Mouse (Mus musculus) B cell, adult 62 days (primary cell): ENCODE results near the gene Trpm7. TPM values are rescaled to one million over a fixed set of nuclear protein-coding genes. Genes with fewer than 3 reads are reported as not detected.

Experiments used
- total RNA-seq: library from RNA; stranded (reverse); gene quantifications from 4 replicates; pipeline ENCODE4 v1.2.4, GENCODE M21; 2023

The Trpm7 gene
- 82.5 to 91.1 TPM (median 85.7 TPM) in 4 replicates for total RNA-seq

GRCm38 (mm10) chr2:126875871-126876796, at the start of gene Trpm7:
TSS of gene Trpm7 (minus strand) at chr2:126876230.

DNA sequence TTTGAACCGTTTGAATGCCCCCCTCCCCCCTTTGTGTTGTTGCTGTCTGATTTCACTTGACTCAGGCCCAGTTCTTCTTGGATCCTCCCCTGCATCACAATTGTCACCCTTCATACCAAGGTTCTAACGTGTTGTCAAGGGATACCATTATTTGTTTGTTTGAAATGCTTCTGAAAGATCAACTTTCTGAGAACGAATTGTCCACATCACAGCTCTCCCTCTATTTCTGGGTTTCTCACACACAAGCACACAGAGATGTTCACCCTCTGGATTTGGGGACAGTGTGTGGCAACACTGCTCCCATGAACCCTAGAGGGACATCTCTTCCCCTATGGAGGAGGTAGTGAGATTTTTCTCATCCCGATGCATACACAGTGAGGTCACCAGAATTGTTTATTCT, 92.7 kb downstream of the Trpm7 start, which contains the start of gene Usp50:
Gene Usp50, minus strand, starts transcription at position 101 of the 400 bp plus-strand sequence.

Other genes with a start within 250 kb of the Trpm7 start
- gene Gabpb1, start 199.9 kb downstream of the Trpm7 start, total RNA-seq, result 37.4 to 48.8 TPM (median 43.8 TPM) in 4 replicates
- gene Usp8, start 168.9 kb downstream of the Trpm7 start, total RNA-seq, result 49.1 to 55.4 TPM (median 51.4 TPM) in 4 replicates
- not detected in 4 replicates for gene Usp50, start 92.8 kb downstream of the Trpm7 start, total RNA-seq
- gene Sppl2a, start 57.0 kb upstream of the Trpm7 start, total RNA-seq, result 48.7 to 55.9 TPM (median 51.2 TPM) in 4 replicates
- gene Ap4e1, start 132.5 kb upstream of the Trpm7 start, total RNA-seq, result 23.6 to 30.9 TPM (median 26.6 TPM) in 4 replicates
- 10.8 to 14.6 TPM (median 13.0 TPM) in 4 replicates for gene Blvra, start 194.4 kb upstream of the Trpm7 start, total RNA-seq